Mouse (Mus musculus) layer of hippocampus, adult 8-10 months (tissue): ENCODE results near the gene Procr. TPM values are rescaled to one million over a fixed set of nuclear protein-coding genes. Genes with fewer than 3 reads are reported as not detected.

Source experiments
- DNase-seq, 2 experiments: peaks; one replicate each; pipeline ENCODE4 v3.0.0; 2022; ENCODE audit warnings: low spot score in 2 of 2
- total RNA-seq, 4 experiments: library from RNA; stranded (reverse); gene quantifications; 2 replicates each; pipeline ENCODE4 v1.2.4; 2022

Procr gene
- total RNA-seq, 4 experiments from 2014 or later: 0.85 to 2.6 (median 1.3) TPM

- no peak for DNase-seq
These were observed 4.8 kb downstream of the Procr start for GRCm38 (mm10) chr2:155755746-155756145.

GRCm38 (mm10) chr2:155756855-155757566 is 6.1 kb downstream of the Procr start:
- no peak for DNase-seq

- DNase-seq: peak in 1 of 2 experiments; percentile 58
These were observed 13.9 kb downstream of the Procr start for GRCm38 (mm10) chr2:155764679-155765418.

- DNase-seq: no peak
These were observed 22.7 kb downstream of the Procr start for GRCm38 (mm10) chr2:155773664-155774063.

GRCm38 (mm10) chr2:155774261-155774926 is 23.5 kb downstream of the Procr start:
- DNase-seq: no peak

- DNase-seq: no peak
These were observed 24.2 kb downstream of the Procr start, which contains the start of gene Mmp24 for GRCm38 (mm10) chr2:155774927-155775684. Mmp24 (plus strand) TSS chr2:155775342.

GRCm38 (mm10) chr2:155775685-155776263 is 24.9 kb downstream of the Procr start:
- DNase-seq: peak in 1 of 2 experiments; percentile 40

GRCm38 (mm10) chr2:155776824-155777687 is 26.1 kb downstream of the Procr start:
- DNase-seq: no peak

- no peak for DNase-seq
These were observed 26.7 kb downstream of the Procr start for GRCm38 (mm10) chr2:155777688-155777985.

- no peak for DNase-seq
These were observed 27.1 kb downstream of the Procr start for GRCm38 (mm10) chr2:155778004-155778403.

- no peak for DNase-seq
These were observed 28.1 kb downstream of the Procr start for GRCm38 (mm10) chr2:155779066-155779465.

GRCm38 (mm10) chr2:155779506-155779905 is 28.6 kb downstream of the Procr start:
- no peak for DNase-seq

GRCm38 (mm10) chr2:155784534-155784933 is 33.6 kb downstream of the Procr start:
- DNase-seq: no peak

- no peak for DNase-seq
These were observed 36.0 kb downstream of the Procr start for GRCm38 (mm10) chr2:155786905-155787304.

- DNase-seq: no peak
These were observed 37.3 kb downstream of the Procr start for GRCm38 (mm10) chr2:155787949-155788931.

GRCm38 (mm10) chr2:155792899-155793298 is 42.0 kb downstream of the Procr start:
- DNase-seq: no peak

GRCm38 (mm10) chr2:155794674-155795445 is 43.9 kb downstream of the Procr start:
- no peak for DNase-seq

- DNase-seq: no peak
These were observed 47.7 kb downstream of the Procr start for GRCm38 (mm10) chr2:155798613-155799012.
